Mouse (Mus musculus): ENCODE data around the gene Dock3. TPM values are rescaled to one million over a fixed set of nuclear protein-coding genes. Genes with fewer than 3 reads are reported as not detected.
"Not testable (repeated sequence)": the region's sequence is repeated elsewhere in the genome, so short reads cannot be mapped to it uniquely, and the experiment has no call there.

Dock3 gene
- total RNA-seq, 2 experiments from 2014 or later, result 0.13 TPM; not detected in 1

DNA sequence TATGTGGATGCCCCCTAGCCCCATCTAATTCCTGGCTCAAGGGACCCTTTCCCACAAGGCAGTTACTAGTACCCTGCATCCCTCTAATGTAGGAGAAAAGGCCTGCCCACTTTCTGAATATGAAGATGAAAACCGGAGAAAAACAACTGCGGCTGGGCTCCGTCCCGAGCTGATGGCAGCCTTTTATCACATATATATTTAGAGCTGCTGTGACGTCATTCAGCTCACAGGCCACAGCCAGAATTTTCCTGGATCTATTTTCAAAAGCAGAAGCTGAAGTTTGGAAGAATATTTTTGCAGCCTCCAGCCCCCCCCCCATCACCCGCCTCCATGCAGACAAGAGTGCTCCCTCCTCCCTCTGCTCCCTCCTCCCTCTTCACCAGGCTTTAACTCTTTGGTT is 27.9 kb upstream of the Dock3 start:
- DNase-seq, result no peak

DNA sequence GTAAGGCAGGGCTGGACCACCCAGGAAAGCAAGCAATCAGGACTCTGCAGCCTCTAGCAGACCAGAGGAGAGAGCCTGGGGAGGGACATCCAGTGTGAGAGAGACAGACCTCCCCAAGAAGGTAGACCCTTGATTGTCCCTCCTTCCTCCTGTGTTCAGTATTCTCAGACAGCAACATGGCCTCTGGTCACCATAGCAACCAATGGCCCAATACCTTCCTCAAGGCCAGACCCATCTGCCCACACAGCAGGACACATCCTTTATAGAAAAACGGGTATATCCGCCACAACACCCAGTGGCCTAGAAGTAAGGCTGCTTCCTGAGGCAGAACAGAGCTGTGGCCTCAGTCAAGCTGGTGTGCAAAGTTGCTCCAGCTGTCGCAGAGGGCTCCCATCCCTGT is 23.9 kb upstream of the Dock3 start:
- no peak for DNase-seq

DNA sequence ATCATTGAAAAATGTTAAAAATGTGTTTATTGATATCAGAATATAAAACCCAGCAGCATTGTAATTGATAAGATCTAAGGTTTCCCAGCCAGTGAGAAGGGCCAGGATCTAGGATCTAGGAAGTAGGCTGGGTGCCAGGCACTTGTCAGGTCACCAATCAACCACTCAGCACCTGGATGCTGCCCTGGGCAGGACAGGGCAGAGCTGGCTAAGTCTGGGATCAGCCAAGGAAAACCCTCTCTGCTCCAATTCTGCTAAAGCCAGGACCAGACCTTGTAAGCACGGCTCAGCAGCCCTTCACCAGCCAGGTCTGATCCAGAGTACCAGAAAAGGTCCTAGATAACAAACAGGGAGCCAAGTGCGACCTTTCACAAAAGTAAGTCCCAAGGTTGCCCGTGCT is 23.2 kb upstream of the Dock3 start:
- peak; percentile 46 for DNase-seq

DNA sequence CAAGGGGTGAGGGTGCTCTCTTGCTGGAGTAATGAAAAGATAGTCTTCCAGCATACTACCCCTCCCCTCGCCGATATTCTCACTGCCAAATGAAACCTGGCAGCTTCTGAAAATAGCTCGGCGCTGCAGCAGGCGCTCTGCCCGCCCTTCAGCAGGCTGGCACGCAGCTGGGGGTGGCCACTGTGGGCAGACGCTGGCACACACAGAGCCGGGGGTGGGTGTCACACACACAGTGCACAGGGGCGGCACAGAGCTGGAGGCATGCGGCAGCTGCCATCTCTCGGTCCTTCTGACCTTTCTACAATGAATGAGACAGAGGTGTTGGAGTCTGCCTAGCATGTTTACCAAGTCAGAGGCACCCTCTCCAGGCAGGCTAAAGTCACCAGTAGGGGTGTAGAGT is 22.8 kb upstream of the Dock3 start:
- DNase-seq, result peak; percentile 62

DNA sequence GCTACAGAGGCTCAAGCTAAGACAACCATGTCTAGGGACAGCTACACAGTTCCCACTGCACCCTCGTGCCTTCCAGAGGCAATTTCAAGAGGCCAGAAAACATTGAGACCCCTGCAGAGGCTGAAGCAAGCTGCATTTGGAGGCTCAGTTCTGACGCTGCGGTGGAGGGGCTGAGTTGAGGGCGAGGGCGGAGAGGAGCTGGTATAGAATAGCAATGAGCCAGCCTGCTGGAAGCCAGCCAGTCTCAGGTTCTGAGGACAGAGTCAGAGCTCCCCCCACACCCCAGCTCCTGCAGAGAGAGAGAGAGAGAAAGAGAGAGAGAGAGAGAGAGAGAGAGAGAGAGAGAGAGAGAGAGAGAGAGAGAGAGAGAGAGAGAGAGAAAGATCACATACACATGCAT is 20.5 kb upstream of the Dock3 start:
- DNase-seq, result no peak

DNA sequence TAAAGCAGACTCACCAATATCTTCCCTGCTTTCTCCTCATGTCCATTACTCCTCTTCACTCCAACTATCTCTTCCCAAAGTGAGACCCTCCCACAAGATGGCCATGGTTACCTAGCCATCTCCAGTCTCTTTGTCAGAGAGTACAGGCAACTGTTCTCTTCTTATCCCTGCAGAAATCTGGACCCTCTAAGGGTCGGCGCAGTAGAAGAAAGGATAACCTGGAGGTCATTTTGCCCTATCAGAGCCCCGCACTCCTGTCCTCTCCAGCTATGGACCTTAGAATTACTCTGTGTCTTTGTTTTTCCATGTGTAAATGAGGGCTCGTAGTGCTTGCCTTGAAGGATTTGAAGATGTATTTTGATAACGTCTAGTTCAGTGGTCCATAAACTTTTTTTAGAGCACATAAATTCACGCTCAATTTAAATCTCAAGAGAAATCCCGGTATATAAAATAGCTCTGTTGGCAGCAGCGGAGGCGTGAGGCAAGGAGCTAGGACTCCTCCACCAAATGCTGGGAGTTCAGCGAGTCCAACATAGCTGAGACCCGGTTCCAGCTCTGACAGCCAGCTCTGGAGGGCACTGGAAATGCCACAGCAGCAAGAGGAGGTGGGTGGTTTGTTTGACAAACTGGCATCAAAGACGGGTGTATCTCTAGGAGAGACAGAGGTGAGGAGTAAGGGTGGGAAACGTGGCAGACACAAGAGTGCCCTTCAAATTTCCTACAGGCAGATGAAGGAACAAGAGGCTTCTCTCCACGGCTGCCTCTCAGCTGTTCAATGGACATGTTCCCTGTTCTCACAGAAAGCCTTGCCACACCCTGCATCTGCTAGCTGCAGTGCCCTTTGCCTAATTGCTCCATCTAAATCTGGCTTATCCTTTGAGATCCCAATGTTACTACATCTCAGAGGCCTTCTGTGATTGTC is 19.0 kb upstream of the Dock3 start:
- no peak for DNase-seq

DNA sequence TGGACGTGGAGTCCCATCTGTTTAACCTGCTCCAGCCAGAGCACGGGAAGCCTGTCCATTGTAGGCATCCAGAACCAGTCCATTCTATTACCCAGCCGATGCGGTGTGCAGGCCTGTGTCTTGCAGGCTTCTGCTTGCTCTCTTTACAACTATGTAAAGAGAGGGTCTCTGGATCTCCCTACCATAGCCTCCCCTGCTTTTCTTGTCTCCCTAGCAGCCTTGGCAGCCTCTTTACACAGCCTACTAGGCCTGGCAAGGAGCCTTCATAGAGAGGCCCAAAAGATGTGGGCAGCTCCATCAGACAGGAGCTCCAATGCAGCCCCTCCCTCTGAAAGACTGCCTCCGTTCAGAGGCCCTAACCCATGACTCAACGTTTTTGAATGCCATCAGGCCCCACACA is 17.4 kb upstream of the Dock3 start:
- DNase-seq, result no peak

DNA sequence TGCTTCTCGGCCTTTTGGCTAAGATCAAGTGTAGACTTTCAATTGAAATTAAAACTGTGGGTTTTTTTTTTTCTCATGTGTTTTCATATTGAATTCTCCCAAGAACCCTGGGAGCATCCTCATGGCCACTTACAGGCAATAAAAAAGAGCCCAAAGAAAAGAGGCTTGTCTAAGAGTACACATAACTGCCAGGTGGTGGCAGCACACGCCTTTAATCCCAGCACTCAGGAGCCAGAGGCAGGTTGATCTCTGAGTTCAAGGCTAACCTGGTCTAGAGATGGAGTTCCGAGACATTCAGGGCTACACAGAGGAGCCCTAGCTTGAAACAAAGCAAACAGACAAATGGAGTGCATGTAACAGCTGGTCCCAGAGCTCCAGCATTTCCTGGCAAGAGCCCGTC is 14.5 kb upstream of the Dock3 start:
- no peak for DNase-seq

DNA sequence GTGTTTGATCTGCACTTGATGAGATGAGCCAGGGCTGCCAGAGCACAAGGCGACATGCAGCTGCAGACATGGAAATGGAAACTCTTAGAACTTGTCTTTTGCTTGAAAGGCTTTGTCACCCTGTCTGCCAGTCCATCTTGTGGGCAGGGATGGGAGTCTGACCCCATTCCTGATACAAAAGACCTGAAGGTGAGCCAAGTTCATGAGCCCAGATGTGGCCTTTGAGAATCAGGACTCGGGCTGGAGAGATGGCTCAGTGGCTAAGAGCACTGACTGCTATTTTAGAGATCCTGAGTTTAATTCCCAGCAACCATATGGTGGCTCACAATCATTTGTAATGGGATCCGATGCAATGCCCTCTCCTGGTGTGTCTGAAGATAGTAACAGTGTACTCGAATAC is 13.6 kb upstream of the Dock3 start:
- DNase-seq, result no peak

DNA sequence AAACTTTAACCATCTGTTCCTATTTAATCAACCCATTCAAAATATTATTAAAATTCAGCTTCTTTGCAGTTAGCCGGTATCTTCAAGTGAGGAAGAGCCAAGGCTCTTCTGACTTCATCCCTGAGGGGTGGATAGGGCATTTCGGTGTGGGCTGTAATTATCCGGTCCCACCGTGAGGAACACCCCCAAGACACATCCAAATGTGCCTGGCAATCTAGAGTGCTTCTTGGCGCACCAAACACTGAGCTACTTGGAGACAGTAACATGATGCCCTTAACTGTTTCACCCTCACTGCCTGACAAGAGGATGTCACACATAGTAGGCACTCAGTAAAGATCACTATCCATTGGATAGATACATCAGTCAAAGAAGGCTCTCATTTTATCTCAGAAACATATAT is 4.4 kb upstream of the Dock3 start:
- no peak for DNase-seq

DNA sequence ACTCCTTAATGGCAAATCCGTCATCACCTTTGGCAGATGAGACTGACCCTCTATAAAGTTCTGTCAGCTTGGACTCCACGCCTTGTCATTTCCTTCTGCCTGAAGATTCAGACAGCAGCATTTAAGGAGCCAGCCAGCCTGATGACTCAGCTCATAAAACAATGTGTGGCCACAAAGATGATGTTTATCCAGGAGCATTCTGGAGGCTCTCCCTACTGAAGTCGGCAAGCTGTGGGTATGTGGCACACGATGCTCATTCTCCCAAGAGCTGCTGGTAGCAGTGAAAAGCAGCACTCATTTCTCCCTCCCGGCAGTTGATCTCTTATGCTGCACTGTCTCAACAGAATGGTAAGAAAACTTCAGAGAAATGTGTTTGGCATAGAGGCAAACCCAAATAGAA is 3.6 kb upstream of the Dock3 start:
- no peak for DNase-seq

DNA sequence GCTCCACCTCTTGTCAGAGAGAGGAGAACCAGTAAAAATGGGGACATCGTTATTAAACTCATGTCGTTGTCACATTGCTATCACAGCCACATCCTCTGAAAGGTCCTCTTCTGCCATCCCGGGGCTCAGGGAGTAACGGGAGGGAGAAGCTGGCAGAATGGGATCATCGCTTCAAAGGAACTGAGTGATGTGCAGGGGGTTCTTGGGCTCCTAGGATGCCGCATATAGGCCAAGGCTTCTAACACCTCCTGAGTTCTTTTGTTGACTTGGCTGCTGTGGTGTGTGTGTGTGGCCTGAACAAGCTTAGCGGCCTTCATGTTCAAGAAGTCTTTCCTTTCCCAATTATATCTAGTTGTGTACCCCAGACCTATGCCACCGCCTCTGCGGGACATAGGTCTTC is 431 bp upstream of the Dock3 start:
- DNase-seq, result no peak

DNA sequence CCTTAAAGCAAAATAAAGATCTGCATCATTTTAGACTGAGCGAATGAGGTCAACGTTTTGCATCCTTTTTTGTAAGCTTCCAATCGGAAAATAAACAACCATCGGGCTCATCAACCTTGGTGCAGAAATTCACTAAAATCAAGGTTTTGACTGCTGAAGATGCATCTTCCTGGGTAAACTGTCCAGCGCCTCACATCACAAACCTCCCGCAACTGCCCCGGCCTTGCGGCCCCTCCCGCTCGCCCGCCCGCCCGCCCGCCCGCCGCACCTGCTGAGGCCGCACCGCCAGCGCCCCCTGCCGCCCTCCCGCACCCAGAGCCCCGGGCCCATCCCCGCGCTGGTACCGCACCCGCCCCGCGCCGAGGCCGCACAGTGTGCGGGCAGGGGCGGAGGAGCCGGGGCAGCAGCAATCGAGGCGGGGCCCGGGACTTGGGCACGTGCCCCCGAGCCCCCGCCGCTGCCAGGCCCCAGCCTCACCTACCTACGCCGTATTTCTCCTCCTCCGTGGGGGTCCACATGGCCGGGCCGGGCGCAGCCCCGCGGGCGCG is 644 bp downstream of the Dock3 start:
- no peak for DNase-seq

DNA sequence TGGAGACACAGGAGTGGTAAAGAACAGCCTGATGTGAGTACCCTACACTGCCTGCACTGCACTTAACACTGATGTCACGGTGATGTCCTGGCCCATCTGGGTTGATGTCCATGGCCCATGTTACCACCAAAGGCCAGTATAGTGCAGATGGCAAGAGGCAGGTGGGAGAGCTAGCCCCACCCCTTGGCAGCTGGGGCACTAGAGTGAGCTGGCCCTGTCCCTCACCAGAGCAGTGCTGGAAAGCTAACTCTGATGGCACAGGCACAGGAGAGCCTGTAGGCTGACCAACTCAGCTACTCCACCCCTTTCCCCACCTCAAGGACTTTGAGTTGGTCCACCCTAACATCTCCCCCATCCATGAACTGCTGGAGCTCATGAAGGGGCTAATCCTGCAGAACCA is 7.1 kb downstream of the Dock3 start:
- DNase-seq, result no peak

DNA sequence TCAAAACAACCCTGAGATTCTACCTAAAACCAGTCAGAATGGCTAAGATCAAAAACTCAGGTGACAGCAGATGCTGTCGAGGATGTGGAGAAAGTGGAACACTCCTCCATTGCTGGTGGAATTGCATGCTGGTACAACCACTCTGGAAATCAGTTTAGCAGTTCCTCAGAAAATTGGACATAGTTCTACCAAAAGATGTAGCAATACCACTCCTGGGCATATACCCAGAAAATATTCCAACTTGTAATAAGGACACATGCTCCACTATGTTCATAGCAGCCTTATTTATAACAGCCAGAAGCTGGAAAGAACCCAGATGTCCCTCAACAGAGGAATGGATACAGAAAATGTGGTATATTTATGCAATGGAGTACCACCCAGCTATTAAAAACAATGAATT is 56.9 kb downstream of the Dock3 start:
- not testable (repeated sequence) for DNase-seq

DNA sequence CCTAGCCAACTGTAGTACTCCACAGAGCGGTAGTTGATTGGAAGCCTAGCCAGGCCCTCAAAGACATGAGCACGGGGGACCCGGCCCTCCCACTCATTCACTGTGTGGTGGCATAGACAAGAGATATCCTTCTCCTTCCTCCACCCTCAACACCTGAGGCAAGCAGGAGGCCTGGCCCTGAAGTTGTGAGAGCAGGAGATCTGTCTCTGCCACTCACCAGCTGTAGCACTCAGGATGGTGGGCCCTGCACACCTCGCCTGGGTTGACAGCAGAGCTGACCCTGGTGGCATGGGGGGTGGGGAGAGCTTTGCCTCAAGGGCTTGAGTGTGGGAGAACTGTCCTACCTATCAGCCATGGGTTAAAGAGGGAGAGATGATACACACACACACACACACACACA is 65.9 kb downstream of the Dock3 start:
- no peak for DNase-seq

DNA sequence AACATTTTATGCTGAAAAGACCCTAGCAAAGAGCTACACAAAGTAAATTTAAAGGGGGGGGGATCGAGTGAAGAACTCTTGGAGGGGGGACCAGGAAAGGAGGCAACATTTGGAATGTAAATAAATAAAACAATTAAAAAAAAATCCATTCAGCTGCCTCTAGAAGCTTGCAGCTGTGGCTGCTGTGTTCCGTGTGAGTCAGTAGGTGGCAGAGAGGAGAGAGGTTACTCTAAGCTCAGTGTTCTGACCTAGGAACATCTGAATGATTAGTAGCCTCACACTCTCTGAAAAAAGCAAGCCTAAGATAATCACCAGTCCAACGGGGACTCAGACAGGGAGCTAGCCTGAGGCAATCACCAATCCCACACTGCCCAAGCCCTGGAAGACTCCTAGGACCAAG is 66.9 kb downstream of the Dock3 start:
- no peak for DNase-seq

DNA sequence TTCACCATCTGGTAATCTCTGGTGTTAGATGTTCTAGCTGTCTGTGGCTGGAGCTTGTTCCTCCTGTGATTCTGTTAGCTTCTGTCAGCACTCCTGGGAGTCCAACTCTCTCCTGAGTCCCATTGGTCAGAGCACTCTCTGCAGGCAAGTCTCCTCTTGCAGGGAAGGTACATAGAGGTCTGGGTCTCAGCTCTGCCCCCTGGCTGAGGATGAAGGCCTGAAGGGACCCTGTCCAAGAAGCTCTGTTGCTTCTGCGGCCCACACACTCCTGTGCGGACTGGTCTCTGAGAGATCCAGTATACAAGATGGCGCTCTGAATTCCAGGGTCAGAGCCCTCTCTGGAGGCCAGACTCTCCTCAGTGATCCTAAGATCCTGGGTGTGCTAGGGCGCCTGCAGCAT is 75.3 kb downstream of the Dock3 start:
- not testable (repeated sequence) for DNase-seq

DNA sequence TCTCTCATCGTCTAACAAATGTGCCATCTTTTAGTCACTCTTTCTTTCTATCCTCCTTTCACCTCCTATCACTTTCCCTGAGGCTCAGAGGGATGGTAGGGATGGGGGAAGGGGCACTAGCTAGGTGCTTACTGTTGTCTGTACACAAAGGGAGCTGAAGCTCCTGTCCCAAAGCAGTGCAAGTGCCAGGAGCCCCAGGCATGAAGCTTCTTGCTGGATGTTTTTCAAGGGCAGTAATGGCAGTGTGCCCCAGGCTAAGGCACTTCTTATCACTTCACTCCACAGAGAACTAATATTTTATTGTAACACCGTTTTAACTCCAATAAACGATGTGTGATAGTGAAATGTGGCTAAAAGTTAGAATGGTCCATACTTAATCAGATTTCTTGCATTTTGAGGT is 118.9 kb downstream of the Dock3 start:
- no peak for DNase-seq

DNA sequence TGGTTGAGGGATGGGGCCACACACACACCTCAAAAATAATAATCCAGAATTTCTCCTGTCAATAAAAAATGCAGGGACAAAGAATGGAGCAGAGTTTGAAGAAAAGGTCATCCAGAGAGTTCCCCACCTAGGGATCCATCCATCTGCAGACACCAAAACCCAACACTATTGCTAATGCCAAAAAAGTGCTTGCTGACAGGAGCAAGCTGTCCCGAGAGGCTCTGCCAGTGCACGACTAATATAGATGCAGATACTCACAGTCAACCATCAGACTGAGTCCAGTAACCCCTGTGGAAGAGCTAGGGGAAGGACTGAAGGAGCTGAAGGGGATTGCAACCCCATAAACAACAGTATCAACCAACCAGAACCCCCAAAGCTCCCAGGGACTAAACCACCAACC is 119.7 kb downstream of the Dock3 start:
- no peak for DNase-seq

DNA sequence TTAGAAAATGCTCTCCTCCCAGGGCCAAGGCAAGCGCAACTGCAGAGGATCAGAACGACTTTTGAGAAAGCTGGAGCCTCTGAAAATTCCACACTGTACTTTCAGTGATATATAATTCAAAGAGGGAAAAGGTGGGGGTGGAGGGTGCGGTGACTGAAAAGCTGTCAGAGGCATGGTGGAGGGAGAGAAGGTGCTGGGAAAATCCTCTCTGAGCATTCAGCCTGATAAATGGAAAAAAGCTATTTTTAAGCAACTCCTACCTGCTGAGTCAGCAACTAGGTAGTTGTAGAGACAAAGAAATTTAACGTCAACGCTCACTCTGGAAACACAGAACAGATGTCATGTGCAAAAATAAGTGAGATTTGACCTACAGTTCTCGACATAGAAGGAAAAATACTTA is 132.2 kb downstream of the Dock3 start:
- DNase-seq, result no peak

DNA sequence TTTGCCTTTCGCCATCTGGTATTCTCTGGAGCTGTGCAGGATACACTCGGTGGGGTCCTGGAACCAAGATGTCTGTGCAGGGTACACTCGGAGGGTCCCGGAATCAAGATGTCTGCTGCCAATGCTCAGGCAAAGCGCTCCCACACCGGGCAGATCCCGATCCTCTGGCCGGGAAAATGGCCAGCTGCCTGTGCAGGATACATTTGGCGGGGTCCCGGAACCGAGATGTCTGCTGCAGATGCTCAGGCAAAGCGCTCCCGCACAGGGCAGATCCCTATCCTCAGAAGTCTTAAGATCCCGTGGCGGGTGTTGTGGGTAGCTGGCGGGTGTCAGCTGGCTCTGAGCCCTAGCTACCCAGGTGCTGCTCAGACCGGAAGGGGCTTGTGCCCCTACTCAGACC is 142.3 kb downstream of the Dock3 start:
- DNase-seq, result not testable (repeated sequence)

DNA sequence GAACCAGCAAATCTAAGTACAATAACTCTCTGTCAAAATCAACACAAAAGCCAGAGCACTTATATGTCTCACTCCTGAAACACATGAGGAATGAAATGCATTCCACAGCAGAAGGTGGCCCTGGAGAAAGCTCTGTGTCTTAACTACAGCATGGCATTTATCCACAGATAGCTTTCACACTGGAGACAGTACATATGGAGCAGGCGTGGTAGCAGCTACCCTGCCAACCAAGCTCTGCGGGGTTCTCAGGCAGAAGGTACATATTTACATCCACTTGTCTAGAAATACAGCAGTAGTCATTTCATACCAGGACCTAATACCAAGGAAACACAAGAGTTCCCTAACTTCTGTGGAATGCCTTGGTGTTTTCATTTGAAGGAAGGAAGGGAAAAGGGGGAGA is 144.2 kb downstream of the Dock3 start:
- no peak for DNase-seq

DNA sequence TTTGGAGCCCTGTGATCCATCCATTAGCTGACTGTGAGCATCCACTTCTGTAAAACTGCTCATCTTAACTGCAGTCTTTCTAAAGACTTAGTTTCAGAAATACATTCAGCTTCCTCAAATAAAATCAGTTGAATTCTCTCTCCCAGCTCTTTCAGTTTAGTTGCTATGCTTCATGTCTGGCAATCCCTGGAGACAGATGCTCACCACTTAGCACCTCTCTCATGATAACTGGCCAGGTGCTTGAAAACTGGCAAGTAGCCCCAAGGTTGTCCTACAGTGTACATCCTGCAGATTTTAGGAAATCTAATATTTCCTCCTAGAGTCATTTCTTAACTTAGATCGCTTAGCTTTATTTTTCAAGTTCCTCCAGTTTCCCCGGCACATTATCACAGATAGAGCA is 193.8 kb downstream of the Dock3 start:
- DNase-seq, result no peak

Measured in gastrocnemius, postnatal 25 days (tissue).